Mouse (Mus musculus) olfactory bulb, adult 2 months (tissue): ENCODE measurements at regions not wholly inside any gene's neighbourhood (a gene's known extent, or its start where the extent isn't known, plus 50 kb on each side); places are given as distances from the start of the nearest gene placed in this dataset.

Source experiments
- H3K27ac ChIP-seq: fragments of 200-500 bp; 2 replicates; pipeline ENCODE4 v1.5.1; 2012; ENCODE audit warnings: low read depth, low read length; ENCODE audit not compliant: insufficient read depth
- H3K4me1 ChIP-seq: fragments of 200-500 bp; 2 replicates; pipeline ENCODE4 v1.6.1; 2012; ENCODE audit warnings: low read length; ENCODE audit not compliant: control insufficient read depth, insufficient read depth
- H3K4me3 ChIP-seq: fragments of 200-500 bp; 2 replicates; pipeline ENCODE4 v1.5.1; 2012; ENCODE audit warnings: mild to moderate bottlenecking, low read depth, low read length, moderate library complexity; ENCODE audit not compliant: insufficient read depth
- CTCF ChIP-seq: fragments of 200-500 bp; IDR thresholded peaks from 2 replicates; pipeline ENCODE4 v1.5.1; 2012; ENCODE audit warnings: low read depth, mild to moderate bottlenecking, low read length, moderate library complexity; ENCODE audit not compliant: insufficient read depth
- POLR2A ChIP-seq: fragments of 200-500 bp; IDR thresholded peaks from 2 replicates; pipeline ENCODE4 v1.6.1; 2012; ENCODE audit warnings: mild to moderate bottlenecking, low read depth, low read length, moderate library complexity; ENCODE audit not compliant: insufficient read depth
- WGBS: fragments of 180-500 bp; shearing (Covaris S2); methylation state at CpG from one replicate; pipeline ENCODE4 v1.1.7; 2018; 5-methylcytosine and 5-hydroxymethylcytosine counted together

- H3K4me3 ChIP-seq = no peak overlapping the region
- peaks cover 12% of the 10 kb centered on the region for H3K4me1 ChIP-seq
- TF ChIP-seq POLR2A = no peak
- no peak for TF ChIP-seq CTCF
- WGBS = 53% methylated on average over 7 of the region's 7 CpGs
- no peak overlapping the region for H3K27ac ChIP-seq
Measured at GRCm38 (mm10) chr17:4738717-4739485, 255.2 kb upstream of the Arid1b start.

- H3K4me1 ChIP-seq = peaks cover 12% of the 10 kb centered on the region
- WGBS = 63% methylated on average over 5 of the region's 5 CpGs
- no peak for TF ChIP-seq CTCF
- no peak for TF ChIP-seq POLR2A
- no peak overlapping the region for H3K27ac ChIP-seq
- no peak overlapping the region for H3K4me3 ChIP-seq
Measured at GRCm38 (mm10) chr17:4740784-4741183, 253.3 kb upstream of the Arid1b start.

GRCm38 (mm10) chr17:4742314-4742713 lies 251.8 kb upstream of the Arid1b start:
- 74% methylated on average over 1 of the region's 1 CpGs for WGBS
- no peak for TF ChIP-seq CTCF
- TF ChIP-seq POLR2A = no peak
- H3K27ac ChIP-seq = no peak overlapping the region
- peaks cover 12% of the 10 kb centered on the region for H3K4me1 ChIP-seq
- no peak overlapping the region for H3K4me3 ChIP-seq

- no peaks in the 10 kb centered on the region for H3K4me1 ChIP-seq
- TF ChIP-seq POLR2A = no peak
- no peak for TF ChIP-seq CTCF
- 97% methylated on average over 6 of the region's 6 CpGs for WGBS
- H3K27ac ChIP-seq = no peak overlapping the region
- H3K4me3 ChIP-seq = no peak overlapping the region
Measured at GRCm38 (mm10) chr17:4762956-4763355, 231.2 kb upstream of the Arid1b start.

GRCm38 (mm10) chr17:4765723-4766122 lies 228.4 kb upstream of the Arid1b start:
- TF ChIP-seq POLR2A = no peak
- TF ChIP-seq CTCF = no peak
- WGBS = 68% methylated on average over 5 of the region's 5 CpGs
- Histone ChIP-seq H3K4me3 (no peak overlapping the region), H3K27ac (no peak overlapping the region), H3K4me1 (peaks cover 6% of the 10 kb centered on the region; the same call in 1 of the 2 replicates)

GRCm38 (mm10) chr17:4767947-4768522 lies 226.1 kb upstream of the Arid1b start:
- TF ChIP-seq CTCF = no peak
- no peak overlapping the region for H3K4me3 ChIP-seq
- 97% methylated on average over 5 of the region's 5 CpGs for WGBS
- no peak overlapping the region for H3K27ac ChIP-seq
- peaks cover 6% of the 10 kb centered on the region; the same call in 1 of the 2 replicates for H3K4me1 ChIP-seq

- no peak overlapping the region for H3K4me3 ChIP-seq
- H3K27ac ChIP-seq = no peak overlapping the region
- H3K4me1 ChIP-seq = peaks cover 6% of the 10 kb centered on the region; the same call in 1 of the 2 replicates
- 67% methylated on average over 4 of the region's 4 CpGs for WGBS
- no peak for TF ChIP-seq CTCF
Measured at GRCm38 (mm10) chr17:4769284-4769683, 224.8 kb upstream of the Arid1b start.

- WGBS = 84% methylated on average over 3 of the region's 3 CpGs
- H3K4me3 ChIP-seq = no peak overlapping the region
- H3K27ac ChIP-seq = no peak overlapping the region
- peaks cover 6% of the 10 kb centered on the region; the same call in 1 of the 2 replicates for H3K4me1 ChIP-seq
- TF ChIP-seq CTCF (no peak), POLR2A (no peak)
Measured at GRCm38 (mm10) chr17:4770052-4770451, 224.1 kb upstream of the Arid1b start.

GRCm38 (mm10) chr17:4778161-4778560 lies 216.0 kb upstream of the Arid1b start:
- TF ChIP-seq POLR2A = no peak
- TF ChIP-seq CTCF = peak; percentile 96

GRCm38 (mm10) chr17:4779017-4779416 lies 215.1 kb upstream of the Arid1b start:
- WGBS = 96% methylated on average over 10 of the region's 10 CpGs

More at GRCm38 (mm10) chr17:4778161-4778560, 216.0 kb upstream of the Arid1b start:
- 5% methylated on average over 14 of the region's 14 CpGs for WGBS
- peaks cover 3% of the 10 kb centered on the region for H3K4me1 ChIP-seq
- no peak overlapping the region for H3K4me3 ChIP-seq
- no peak overlapping the region for H3K27ac ChIP-seq

More at GRCm38 (mm10) chr17:4779017-4779416, 215.1 kb upstream of the Arid1b start:
- no peak overlapping the region for H3K27ac ChIP-seq
- H3K4me3 ChIP-seq = no peak overlapping the region
- H3K4me1 ChIP-seq = peaks cover 3% of the 10 kb centered on the region
- TF ChIP-seq CTCF (no peak), POLR2A (no peak)
